Mouse (Mus musculus) heart, embryonic 14.5 days (tissue): ENCODE measurements at regions not wholly inside any gene's neighbourhood (a gene's known extent, or its start where the extent isn't known, plus 50 kb on each side); places are given as distances from the start of the nearest gene placed in this dataset.

Experiments used
- ATAC-seq: fragments of 200-750 bp; cut with Nextera tagmentation; 2 replicates; pipeline ENCODE4 v1.8.0; 2017; ENCODE audit warnings: low read depth, moderate TSS enrichment; ENCODE audit not compliant: insufficient number of reproducible peaks, insufficient read depth, low FRiP score
- H3K27ac ChIP-seq, 2 experiments: fragments of 200-500 bp in 1 of 2; fragments of 300-500 bp in 1 of 2; sonication (generic) in 1 of 2; replicated peaks in 1 of 2; 2 replicates each; pipeline ENCODE4 v1.5.1; 2012 to 2014; ENCODE audit warnings: low read depth in 2 of 2, low read length in 2 of 2, control low read depth in 1 of 2, mild to moderate bottlenecking in 1 of 2, mixed read lengths in 1 of 2; ENCODE audit not compliant: control insufficient read depth in 1 of 2, insufficient read depth in 1 of 2
- H3K27me3 ChIP-seq: fragments of 300-500 bp; sonication (generic); 2 replicates; pipeline ENCODE4 v1.6.1; 2014; ENCODE audit warnings: mild to moderate bottlenecking, low read length, control low read depth; ENCODE audit not compliant: control insufficient read depth, insufficient read depth
- H3K36me3 ChIP-seq: fragments of 300-500 bp; sonication (generic); 2 replicates; pipeline ENCODE4 v1.6.1; 2014; ENCODE audit warnings: mild to moderate bottlenecking, control low read depth, low read length, mixed read lengths; ENCODE audit not compliant: control insufficient read depth, insufficient read depth
- H3K4me1 ChIP-seq, 2 experiments: fragments of 200-500 bp in 1 of 2; fragments of 300-500 bp in 1 of 2; sonication (generic) in 1 of 2; 2 replicates each; pipeline ENCODE4 v1.6.1; 2012 to 2014; ENCODE audit warnings: low read length in 2 of 2, control low read depth in 1 of 2, mixed read lengths in 1 of 2; ENCODE audit not compliant: control insufficient read depth in 2 of 2, insufficient read depth in 2 of 2
- H3K4me2 ChIP-seq: fragments of 300-500 bp; sonication (generic); 2 replicates; pipeline ENCODE4 v1.6.1; 2014; ENCODE audit warnings: mild to moderate bottlenecking, low read length
- H3K4me3 ChIP-seq, 2 experiments: fragments of 200-500 bp in 1 of 2; fragments of 300-500 bp in 1 of 2; sonication (generic) in 1 of 2; 2 replicates each; pipeline ENCODE4 v1.5.1; 2012 to 2014; ENCODE audit warnings: low read length in 2 of 2, mild to moderate bottlenecking in 2 of 2, control low read depth in 1 of 2, low read depth in 1 of 2, moderate library complexity in 1 of 2; ENCODE audit not compliant: control insufficient read depth in 1 of 2, insufficient read depth in 1 of 2
- H3K9ac ChIP-seq: fragments of 300-500 bp; sonication (generic); 2 replicates; pipeline ENCODE4 v1.6.1; 2014; ENCODE audit warnings: mild to moderate bottlenecking, low read length
- H3K9me3 ChIP-seq: fragments of 300-500 bp; sonication (generic); 2 replicates; pipeline ENCODE4 v1.6.1; 2016; ENCODE audit warnings: low read length, control low read depth; ENCODE audit not compliant: control insufficient read depth
- WGBS: fragments of 180-500 bp; shearing (Covaris S2); extraction: QIAGEN DNeasy Blood & Tissue Kit; methylation state at CpG from one replicate; pipeline ENCODE4 v1.1.7; 2014; 5-methylcytosine and 5-hydroxymethylcytosine counted together

- no peak overlapping the region for H3K4me2 ChIP-seq
- ATAC-seq = no peak
- 89% methylated on average over 3 of the region's 3 CpGs for WGBS
- no peak overlapping the region for H3K4me3 ChIP-seq
- no peaks in the 10 kb centered on the region for H3K36me3 ChIP-seq
- H3K9ac ChIP-seq = no peak overlapping the region
- H3K9me3 ChIP-seq = no peaks in the 10 kb centered on the region
- no peak overlapping the region for H3K27ac ChIP-seq
- no peaks in the 10 kb centered on the region for H3K4me1 ChIP-seq
- no peaks in the 10 kb centered on the region for H3K27me3 ChIP-seq
These were observed 129.7 kb upstream of the St8sia2 start for GRCm38 (mm10) chr7:74143236-74143635.

GRCm38 (mm10) chr7:74138169-74138568 is 124.7 kb upstream of the St8sia2 start:
- Histone ChIP-seq H3K9me3 (no peaks in the 10 kb centered on the region), H3K9ac (no peak overlapping the region), H3K4me3 (no peak overlapping the region), H3K27me3 (no peaks in the 10 kb centered on the region), H3K4me1 (no peaks in the 10 kb centered on the region), H3K4me2 (no peak overlapping the region), H3K36me3 (no peaks in the 10 kb centered on the region), H3K27ac (no peak overlapping the region)
- WGBS = 69% methylated on average over 6 of the region's 6 CpGs
- ATAC-seq = no peak

GRCm38 (mm10) chr7:74130206-74130836 is 116.8 kb upstream of the St8sia2 start:
- 62% methylated on average over 8 of the region's 8 CpGs for WGBS
- Histone ChIP-seq H3K27ac (no peak overlapping the region), H3K4me1 (no peaks in the 10 kb centered on the region), H3K36me3 (no peaks in the 10 kb centered on the region), H3K9me3 (no peaks in the 10 kb centered on the region), H3K9ac (no peak overlapping the region), H3K27me3 (no peaks in the 10 kb centered on the region), H3K4me3 (no peak overlapping the region), H3K4me2 (no peak overlapping the region)
- no peak for ATAC-seq

DNA sequence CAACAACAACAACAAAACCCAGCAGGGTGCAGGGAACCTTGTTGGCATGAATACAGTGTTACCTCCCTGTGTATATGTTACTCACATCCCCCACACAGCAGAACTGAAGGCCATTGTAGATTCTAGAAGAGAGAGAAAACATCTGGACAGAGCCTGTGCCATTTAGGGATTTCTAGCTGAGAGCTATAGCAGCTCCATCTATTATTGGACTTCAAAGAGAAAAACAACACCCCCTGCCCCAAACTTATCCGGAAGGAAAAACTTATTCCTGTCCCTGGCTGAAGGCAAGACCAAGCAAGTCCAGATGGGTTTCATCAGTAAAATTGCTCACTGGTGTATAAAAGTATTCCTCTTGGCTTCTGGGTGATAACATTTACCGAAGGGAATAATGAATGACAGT is 98.6 kb upstream of the St8sia2 start:
- Histone ChIP-seq H3K4me1 (peaks cover 2 to 5% of the 10 kb centered on the region in 2 experiments; a peak in 2 of 4 replicates), H3K4me3 (no peak overlapping the region), H3K4me2 (no peak overlapping the region), H3K36me3 (no peaks in the 10 kb centered on the region), H3K27me3 (no peaks in the 10 kb centered on the region), H3K27ac (no peak overlapping the region), H3K9me3 (no peaks in the 10 kb centered on the region), H3K9ac (no peak overlapping the region)
- WGBS = 69% methylated on average over 2 of the region's 2 CpGs
- no peak for ATAC-seq

GRCm38 (mm10) chr7:74108347-74108746 is 94.9 kb upstream of the St8sia2 start:
- Histone ChIP-seq H3K4me1 (peaks cover 2 to 5% of the 10 kb centered on the region in 2 experiments; a peak in 2 of 4 replicates), H3K36me3 (no peaks in the 10 kb centered on the region), H3K4me2 (no peak overlapping the region), H3K27me3 (no peaks in the 10 kb centered on the region), H3K9me3 (no peaks in the 10 kb centered on the region), H3K9ac (no peak overlapping the region), H3K4me3 (no peak overlapping the region), H3K27ac (no peak overlapping the region)
- WGBS = 51% methylated on average over 3 of the region's 3 CpGs
- ATAC-seq = no peak

DNA sequence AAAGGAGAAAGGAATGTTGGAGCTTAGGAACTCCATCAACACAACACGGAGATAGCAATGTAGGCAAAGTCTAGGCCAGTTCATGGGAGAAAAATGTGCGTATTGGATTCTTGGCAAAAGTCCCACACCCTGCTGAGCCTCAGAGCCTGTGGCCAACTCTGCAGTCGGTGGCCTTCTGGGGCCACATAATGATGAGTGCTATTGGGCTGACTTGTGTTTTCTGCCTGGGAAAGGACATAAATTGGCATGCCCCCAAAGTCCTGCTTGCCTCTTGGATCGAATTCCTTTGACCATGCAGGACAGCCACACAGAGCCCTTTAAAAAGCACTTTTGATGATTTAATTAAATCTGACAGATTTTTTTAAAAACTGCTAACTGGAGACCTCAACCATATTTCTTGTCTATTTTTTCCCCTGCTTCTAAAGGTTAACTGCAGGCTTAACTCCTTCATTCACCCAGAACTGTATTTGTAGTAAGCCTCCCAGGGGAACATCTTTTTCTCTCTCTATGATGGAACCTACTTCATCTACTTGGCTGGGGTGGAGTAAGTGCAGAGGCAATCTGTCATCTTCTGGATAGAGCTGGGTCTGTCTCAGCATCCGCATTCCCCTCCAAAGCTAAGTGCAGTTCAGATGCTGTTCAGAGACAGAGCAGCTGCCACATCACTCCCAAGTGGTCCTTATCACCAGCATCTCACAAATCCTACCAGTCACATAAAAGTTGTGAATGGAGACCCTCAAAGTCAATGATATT is 93.9 kb upstream of the St8sia2 start:
- Histone ChIP-seq H3K4me1 (peaks cover 2 to 5% of the 10 kb centered on the region in 2 experiments; a peak in 2 of 4 replicates), H3K9ac (no peak overlapping the region), H3K4me3 (no peak overlapping the region), H3K27me3 (no peaks in the 10 kb centered on the region), H3K9me3 (no peaks in the 10 kb centered on the region), H3K4me2 (no peak overlapping the region), H3K36me3 (no peaks in the 10 kb centered on the region), H3K27ac (no peak overlapping the region)
- ATAC-seq = 0 out of 2 replicates have a peak, but pooled peaks have one; percentile 61
- 43% methylated on average over 5 of the region's 5 CpGs for WGBS

DNA sequence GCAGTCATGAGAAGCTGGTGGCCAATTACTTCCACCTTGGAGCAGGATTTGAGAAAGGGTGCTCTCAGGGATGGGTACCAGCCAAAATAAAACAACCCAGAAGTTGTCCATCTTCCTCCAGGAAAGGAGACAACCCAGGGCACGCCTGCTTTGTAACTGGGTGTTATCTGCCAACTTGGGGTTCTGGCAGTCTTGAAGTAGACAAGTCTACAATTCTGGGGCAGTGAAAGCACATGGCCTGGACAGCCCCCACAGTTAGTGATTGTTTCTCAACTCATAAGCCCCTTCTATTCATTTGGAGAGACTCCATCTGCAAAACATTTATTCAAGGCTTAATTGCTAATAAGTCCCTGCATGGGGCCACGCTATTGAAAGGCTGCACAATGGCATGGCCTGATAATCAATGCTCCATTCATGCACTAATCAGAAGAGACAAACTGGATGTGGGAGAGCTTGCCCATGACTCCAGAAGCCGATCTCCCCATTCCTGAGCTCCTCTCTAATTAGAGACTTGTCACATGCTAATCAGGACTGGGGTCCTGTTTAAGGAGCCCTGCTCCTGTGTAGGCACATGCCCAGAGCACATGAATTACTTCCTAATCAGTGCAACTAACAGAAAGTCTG is 78.0 kb upstream of the St8sia2 start:
- Histone ChIP-seq H3K4me1 (no peaks in the 10 kb centered on the region), H3K27ac (no peak overlapping the region), H3K4me2 (no peak overlapping the region), H3K9ac (no peak overlapping the region), H3K4me3 (no peak overlapping the region), H3K27me3 (no peaks in the 10 kb centered on the region), H3K9me3 (peaks cover 4% of the 10 kb centered on the region; the same call in 1 of the 2 replicates), H3K36me3 (no peaks in the 10 kb centered on the region)
- 62% methylated on average over 3 of the region's 3 CpGs for WGBS
- no peak for ATAC-seq
